Mouse (Mus musculus): ENCODE measurements around the gene Foxd1.

- peak; percentile 47; the same call in 1 of the 2 replicates for TF ChIP-seq CTCF (IDR thresholded peaks at IDR 0.05; ENCODE audit: low read depth)
- no peak for TF ChIP-seq EP300 (IDR thresholded peaks at IDR 0.05; ENCODE audit: low read depth)
Measured at GRCm38 (mm10) chr13:98316480-98317245, 37.4 kb upstream of the Foxd1 start, which contains the start of gene Btf3.

All from liver, embryonic 14.5 days (tissue).